Mouse (Mus musculus) liver, adult (tissue): ENCODE results near the gene 0610012G03Rik.

Source experiments
- GATA4 ChIP-seq: IDR thresholded peaks from 2 replicates; pipeline ENCODE4 v1.6.1; 2014; ENCODE audit warnings: mild to moderate bottlenecking, low read length; ENCODE audit not compliant: insufficient replicate concordance

0610012G03Rik gene

GRCm38 (mm10) chr16:31934550-31935010, 13.7 kb downstream of the 0610012G03Rik start:
- TF ChIP-seq GATA4, result no peak

- TF ChIP-seq GATA4, result no peak
Observed at GRCm38 (mm10) chr16:31933751-31934549, 14.3 kb downstream of the 0610012G03Rik start, which contains the start of gene Pigz. TSS of gene Pigz (plus strand) at chr16:31933851.

- no peak for TF ChIP-seq GATA4
Observed at GRCm38 (mm10) chr16:31932840-31933697, 15.2 kb downstream of the 0610012G03Rik start.

GRCm38 (mm10) chr16:31932255-31932654, 16.0 kb downstream of the 0610012G03Rik start:
- no peak for TF ChIP-seq GATA4

GRCm38 (mm10) chr16:31931330-31931729, 17.0 kb downstream of the 0610012G03Rik start:
- TF ChIP-seq GATA4, result no peak

- no peak for TF ChIP-seq GATA4
Observed at GRCm38 (mm10) chr16:31927412-31927811, 20.9 kb downstream of the 0610012G03Rik start.

- no peak for TF ChIP-seq GATA4
Observed at GRCm38 (mm10) chr16:31926547-31927182, 21.6 kb downstream of the 0610012G03Rik start.

- TF ChIP-seq GATA4, result no peak
Observed at GRCm38 (mm10) chr16:31926091-31926490, 22.2 kb downstream of the 0610012G03Rik start.

GRCm38 (mm10) chr16:31924368-31924767, 23.9 kb downstream of the 0610012G03Rik start:
- no peak for TF ChIP-seq GATA4

GRCm38 (mm10) chr16:31918248-31918724, 30.0 kb downstream of the 0610012G03Rik start:
- no peak for TF ChIP-seq GATA4

- TF ChIP-seq GATA4, result no peak
Observed at GRCm38 (mm10) chr16:31917776-31918175, 30.5 kb downstream of the 0610012G03Rik start.

GRCm38 (mm10) chr16:31910281-31910847, 37.9 kb downstream of the 0610012G03Rik start:
- TF ChIP-seq GATA4, result no peak

GRCm38 (mm10) chr16:31908959-31909358, 39.3 kb downstream of the 0610012G03Rik start:
- TF ChIP-seq GATA4, result no peak

- no peak for TF ChIP-seq GATA4
Observed at GRCm38 (mm10) chr16:31906896-31907295, 41.4 kb downstream of the 0610012G03Rik start.
